Mouse (Mus musculus) neutrophil, adult 5-6 weeks (primary cell): ENCODE data around the gene Cwc22. TPM values are rescaled to one million over a fixed set of nuclear protein-coding genes. Genes with fewer than 3 reads are reported as not detected.

Experiments used
- ATAC-seq: fragments of 151-379, 151-347 bp; 2 replicates; pipeline ENCODE4 v1.8.0; 2017; ENCODE audit warnings: mild to moderate bottlenecking, moderate TSS enrichment; ENCODE audit not compliant: insufficient number of reproducible peaks, poor library complexity, low FRiP score, severe bottlenecking; ENCODE audit errors: extremely low read depth
- total RNA-seq: library from RNA; stranded (forward); fragments of 200-1000 nt; gene quantifications from 2 replicates; pipeline ENCODE4 v1.2.3, GENCODE M21; 2017

The Cwc22 gene
- total RNA-seq, 1 experiment from 2014 or later = 106 TPM

DNA sequence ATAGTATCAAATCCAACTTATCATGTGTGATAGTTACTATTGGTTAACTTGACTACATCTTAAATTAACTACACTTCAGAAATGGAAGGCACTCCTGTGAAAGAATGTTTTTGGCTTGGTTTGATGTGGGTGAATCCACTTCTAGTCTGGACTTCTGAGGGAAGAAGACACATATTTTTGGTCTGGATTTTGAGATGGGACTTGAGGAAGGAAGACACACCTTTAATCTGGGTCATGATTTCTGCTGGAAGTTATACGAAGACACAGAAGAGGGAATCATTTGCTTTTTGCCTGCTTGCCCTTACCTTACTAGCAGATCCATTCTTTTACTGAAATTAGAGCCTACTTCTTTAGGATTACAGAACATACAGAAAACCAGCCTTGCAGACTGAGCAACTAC, 25.7 kb upstream of the Cwc22 start:
- no peak for ATAC-seq

DNA sequence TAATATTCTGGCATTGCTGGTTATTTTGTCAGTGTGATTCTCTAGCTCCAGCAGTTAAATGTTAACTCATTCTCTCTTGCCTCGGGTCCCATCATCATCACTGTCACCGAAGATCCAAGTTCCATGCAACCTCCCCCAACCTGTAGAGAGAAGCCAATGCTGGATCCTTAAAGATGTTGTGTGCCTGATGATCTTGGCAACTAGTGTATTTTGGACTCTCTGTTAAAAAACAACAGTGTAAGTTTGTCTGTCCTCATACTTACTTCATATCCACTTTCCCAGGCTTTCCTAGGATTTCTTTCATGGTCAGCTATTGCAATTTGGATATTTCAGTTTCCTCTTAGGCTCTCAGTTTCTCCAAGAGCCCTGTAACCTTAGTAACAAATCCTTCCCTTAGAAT, 25.2 kb upstream of the Cwc22 start:
- ATAC-seq = no peak

DNA sequence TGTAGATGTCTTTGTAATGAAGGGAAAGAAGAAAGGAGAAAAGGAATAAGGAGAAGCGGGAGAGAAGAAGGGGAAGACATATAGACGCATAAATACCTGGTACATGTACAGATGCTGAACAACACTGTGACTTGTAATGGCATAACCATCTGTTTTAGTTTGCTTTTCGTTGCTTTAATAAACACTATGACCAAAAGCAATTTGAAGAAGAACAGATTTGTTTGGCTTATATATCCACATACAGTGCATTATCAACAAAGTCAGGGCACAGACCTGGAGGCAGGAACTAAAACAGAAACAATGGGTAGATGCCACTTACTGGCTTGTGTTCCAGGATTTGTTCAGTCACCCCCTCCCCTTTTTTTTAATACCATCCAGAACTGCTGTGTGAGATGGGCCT, 24.4 kb upstream of the Cwc22 start:
- ATAC-seq = no peak

DNA sequence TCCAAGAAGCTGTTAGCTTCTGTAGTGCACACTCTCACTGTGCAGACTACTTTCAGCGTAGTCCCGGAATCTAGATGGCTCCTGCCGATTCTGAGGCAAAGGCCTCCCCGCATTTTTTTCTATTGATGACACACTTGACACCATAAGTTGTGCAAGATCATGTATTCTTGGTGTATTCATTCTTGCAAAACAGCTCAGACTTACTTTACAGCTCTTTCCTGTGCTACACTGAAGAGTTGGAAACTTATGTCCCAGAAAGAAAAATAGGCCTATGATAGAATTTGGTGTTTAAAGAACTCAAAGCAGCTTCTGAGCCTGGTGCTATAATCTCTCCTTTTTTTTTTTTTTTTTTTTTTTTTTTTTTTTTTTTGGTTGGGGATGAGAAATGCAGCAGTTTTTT, 23.8 kb upstream of the Cwc22 start:
- no peak for ATAC-seq

DNA sequence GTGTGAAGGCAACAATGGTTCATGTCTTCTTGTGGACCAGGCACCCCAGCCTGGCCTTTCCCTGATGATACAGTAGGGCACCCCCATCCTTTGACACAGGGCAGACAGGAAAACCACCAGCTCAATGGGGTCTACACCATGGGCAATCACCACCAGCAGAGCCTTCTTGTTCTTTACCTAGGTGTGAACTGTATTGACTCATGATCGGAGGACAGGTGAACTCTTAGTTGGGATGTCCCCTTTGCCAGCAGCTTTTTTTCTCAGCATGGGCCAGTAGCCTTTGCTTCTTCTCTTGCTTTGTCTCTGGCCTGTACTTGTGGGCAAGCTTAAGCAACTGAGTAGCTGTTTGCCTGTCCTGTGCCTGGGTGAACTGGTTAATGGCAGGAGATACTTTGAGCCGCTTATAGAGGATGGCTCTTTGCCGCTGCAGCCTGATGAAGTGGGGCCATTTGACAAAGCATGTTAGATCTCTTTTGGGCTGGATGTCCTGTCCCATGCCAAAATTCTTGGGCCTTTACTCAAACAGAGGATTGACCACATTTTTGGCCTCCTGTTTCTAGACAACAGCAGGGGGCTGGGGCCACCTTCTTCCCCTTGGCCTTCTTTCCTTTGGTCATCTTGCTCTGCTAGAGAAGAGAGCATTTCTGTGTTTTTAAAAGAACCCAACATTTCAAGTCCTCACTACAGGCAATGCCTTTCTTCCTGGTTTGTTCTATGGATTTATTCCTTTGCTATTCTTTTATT, 16.4 kb upstream of the Cwc22 start:
- no peak for ATAC-seq

DNA sequence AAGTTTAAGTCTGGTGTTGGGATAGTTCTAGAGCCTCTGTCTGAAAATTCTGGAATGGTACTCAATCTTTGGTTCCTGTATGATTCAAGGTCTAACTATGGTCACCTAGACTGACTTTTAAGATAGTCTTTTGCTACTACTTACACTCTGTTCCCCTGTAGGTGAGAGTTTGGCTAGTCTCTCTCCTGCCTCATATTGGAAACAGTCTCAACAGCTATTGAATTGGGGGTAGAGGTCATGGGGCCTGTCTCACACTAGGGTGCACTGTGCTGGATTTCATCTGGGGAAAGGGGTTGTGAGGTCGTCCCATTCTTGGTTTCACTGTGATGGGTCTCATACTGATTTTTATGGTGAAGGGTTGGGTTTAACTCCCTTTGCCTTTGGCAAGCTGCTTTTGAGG, 15.1 kb upstream of the Cwc22 start:
- no peak for ATAC-seq

DNA sequence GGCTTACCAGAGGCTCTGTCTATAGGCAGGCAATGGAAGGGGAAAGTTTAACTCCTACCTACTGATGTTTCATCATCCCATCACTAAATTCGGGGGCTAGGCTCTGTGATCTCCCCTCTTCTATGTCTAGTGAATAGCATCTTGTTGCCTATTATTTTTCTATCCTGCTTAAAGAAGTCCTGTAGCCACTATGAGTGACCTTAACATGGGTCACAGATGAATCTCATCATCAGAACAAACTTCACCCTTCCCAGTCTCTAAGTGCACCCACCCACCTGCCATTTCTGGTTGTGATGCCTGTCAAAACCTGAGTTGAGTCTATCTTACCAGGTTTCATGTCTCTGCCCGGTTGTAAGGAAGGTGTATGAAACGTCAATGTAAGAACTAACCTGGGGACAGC, 14.5 kb upstream of the Cwc22 start:
- ATAC-seq = no peak

DNA sequence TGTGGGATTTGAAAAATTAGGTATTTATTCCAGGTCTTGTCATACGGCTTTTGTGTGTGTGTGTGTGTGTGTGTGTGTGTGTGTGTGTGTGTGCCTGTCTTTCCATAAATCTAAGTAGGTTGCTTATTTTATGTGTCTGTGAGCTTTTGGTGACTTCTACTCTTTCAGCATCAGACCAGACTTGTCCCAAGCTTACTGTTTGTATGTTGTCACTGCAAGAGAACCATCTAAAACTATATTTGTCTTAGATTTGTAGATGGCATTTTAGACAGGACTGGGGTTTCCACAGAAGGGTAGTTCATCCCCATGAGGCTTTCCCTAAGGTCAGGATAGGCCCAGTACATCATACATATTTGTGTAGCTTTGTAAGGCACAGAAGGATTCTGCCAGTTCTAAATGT, 13.2 kb upstream of the Cwc22 start:
- no peak for ATAC-seq

DNA sequence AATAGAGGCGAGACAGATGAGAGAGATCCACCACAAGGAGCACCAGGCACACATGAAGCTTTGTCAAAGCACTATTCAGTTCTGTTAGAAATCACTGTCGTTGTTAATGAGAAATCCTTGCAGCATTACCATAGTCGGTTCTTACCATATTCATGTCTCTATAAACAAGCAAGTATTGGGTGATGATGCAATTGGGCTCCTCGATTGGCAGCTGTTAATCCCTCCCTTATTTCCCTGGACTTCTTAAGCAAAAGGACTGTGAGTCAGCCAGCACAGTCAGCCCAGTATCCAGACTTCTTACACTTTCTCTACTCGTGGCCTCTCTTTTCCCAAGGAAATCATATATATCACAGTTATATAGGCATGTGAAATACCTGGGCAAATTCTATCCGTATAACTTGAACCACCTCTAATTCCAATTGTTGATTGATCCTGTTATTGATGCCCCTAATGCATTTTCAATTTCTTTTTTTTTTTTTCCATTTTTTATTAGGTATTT, 5.3 kb upstream of the Cwc22 start:
- ATAC-seq = no peak

DNA sequence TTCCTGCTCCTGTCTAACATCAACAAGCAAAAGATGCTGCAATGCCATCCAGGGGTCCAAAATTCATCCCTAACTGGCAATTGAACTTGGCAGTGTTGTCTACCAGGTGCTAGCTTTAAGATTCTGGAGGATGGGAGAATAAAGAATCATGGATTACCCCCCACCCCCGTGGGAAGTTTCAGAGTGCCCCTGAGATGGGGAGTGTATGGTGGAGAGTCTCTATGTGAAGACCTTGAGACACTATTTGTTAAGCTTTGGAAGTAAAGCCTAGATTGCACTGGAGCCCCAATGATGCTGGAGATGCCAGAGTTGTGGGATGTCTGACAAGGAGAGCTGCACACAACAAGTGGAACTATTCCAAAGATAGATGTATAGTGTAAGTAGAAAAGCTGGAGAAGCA, 3.9 kb upstream of the Cwc22 start:
- ATAC-seq = no peak

DNA sequence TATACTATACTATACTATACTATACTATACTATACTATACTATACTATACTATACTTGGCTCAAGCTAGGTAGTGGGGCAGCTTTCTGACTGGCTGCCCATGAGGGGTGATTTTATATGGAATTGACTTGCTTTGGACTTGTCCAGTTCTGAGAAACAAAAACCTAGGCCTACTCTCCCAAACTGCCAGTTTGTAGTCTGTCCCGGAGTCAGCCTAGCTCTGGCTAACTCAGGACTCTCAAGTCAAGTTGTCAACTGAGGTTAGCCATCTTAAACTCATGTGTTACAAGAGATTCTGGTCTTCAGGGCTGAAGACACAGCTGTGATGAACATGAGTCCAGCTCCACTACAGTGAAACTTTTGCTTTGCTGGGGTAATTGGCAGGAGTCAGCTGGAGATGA, 3.3 kb upstream of the Cwc22 start:
- no peak for ATAC-seq

DNA sequence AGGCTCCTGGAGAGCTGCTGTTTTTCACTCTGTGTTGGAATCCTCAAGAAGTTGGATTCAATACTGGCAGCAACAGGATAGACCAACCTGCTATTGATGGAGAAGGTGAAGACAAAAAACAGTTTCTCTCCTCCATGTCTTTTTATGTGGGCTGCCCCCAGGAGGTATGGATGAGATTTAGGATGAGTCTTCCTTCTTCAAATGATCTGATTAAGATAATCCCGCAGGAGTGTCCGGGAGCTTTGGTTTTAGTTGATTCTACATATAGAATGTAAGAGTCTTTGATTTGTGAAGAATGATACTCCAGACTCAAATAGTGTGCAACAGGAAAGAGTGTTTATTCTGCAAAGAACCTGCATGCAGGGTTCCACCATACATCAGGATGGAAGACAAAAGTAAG, 2.7 kb upstream of the Cwc22 start:
- no peak for ATAC-seq

DNA sequence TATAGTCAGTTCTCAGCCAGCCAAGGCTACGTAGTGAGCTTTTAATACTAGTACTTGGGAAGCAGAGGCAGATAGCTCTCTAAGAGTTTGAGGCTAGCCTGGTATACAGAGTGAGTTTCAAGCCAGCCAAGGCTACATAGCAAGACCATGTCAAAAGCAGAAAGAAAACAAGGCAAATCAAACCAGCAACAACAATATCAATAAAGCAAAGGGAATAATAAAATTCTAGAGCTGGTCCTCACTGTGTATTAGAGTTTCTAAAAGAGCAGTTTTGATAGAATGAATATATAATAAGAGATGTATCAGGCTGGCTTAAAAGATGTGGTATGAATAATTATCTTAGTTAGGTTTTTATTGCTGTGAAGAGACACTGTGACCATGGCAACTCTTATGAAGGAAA, 2.0 kb upstream of the Cwc22 start:
- ATAC-seq = no peak

DNA sequence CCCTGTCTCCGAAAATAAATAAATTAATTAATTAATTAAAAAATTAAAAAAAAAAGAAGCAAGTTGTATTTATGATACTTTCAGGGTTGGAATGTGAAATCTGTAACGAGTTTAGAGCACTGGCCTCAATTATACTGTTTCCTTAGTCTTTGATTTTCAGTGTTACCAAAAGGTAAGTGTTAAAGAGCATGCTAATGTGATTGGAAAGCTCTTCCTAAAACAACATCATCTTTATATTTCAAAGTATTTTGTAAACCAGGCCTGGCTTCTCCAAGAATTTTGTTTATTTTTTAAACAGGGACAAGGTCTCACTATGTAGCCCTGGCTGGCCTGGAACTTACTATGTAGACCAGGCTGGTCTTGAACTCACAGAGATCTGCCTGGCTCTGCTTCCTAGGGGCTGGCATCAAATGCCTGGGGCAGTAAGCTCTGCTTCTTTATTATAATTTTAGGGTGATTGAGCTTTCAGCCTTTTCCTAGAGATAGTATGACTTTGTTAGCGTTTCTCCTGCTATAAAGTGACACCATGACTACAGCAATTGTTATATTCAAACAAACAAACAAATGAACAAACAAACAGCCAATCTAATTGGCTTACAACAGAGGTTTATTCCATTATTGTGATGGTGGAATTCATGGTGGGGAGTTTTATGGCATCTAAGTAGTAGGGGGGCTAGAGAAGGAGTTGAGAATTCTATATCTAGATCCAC, 1.1 kb upstream of the Cwc22 start:
- no peak for ATAC-seq

DNA sequence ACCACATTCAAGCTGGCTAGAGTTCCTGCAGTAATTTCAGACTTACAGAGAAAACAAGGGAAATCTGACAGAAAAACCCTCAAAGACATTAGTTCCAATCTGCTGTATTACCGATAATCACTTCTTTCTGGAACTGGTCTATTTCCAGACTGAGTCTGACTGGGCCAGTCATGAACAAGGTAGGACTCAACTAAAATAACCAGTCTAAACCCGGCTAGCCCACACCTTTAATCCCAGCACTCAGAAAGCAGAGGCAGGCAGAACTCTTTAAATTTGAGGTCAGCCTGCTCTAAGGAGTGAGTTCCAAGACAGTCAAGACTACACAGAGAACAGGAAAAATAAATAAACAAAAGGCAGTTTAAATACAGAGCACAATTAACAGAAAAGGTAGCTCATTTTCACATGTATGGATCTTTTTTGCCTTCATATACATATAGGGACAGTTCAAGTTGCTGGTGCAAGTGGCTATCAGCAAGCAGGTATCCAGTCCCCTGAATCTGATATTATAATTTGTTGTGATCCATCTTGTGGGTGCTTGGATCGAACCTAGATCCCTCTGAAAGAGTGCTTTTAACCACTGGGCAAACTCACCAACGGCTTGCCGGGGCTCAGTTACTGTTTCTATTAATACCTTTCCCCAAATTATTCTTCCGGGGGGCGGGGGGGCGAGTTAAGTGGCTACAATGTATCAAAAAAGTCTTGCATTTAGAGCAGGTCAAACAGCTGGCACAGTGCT, 1.1 kb downstream of the Cwc22 start:
- no peak for ATAC-seq

DNA sequence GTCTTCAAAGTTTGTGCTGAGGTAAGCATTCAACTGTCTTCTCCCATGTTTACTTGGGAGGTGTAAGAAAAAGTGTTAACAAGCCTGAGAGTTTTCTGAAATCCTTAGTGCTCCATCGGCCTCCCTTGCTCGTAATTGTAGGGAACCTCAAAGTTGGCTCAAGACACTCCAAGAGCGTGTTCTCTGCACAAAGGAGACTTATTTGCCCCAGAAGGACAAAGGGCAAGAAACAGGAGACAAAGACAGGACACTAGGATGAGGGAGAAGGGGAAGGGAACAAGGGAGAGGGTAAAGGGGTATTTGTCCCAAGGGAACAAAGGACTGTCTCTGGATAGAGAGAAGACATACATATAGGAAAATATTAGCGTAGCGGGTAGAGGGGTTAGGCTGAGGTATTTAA, 1.9 kb downstream of the Cwc22 start:
- ATAC-seq = no peak

DNA sequence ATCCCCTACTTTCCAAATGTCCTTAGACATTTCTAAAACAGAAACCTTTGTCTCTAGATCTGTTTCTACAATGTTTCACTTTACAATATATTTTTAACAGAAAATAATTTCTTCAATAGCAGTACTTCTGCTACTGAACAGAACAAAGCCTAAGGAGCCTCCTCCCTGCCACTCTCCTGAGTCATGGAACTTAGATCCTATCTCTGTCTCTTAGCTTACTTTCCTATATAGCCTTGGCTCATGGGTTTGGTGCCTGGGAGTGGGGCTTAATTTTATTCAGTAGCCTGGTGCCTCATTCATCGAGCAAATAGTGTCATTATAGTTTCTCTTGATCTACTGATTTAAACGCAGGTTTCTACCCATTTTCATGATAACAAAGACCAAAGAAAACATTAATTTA, 4.2 kb downstream of the Cwc22 start:
- no peak for ATAC-seq

DNA sequence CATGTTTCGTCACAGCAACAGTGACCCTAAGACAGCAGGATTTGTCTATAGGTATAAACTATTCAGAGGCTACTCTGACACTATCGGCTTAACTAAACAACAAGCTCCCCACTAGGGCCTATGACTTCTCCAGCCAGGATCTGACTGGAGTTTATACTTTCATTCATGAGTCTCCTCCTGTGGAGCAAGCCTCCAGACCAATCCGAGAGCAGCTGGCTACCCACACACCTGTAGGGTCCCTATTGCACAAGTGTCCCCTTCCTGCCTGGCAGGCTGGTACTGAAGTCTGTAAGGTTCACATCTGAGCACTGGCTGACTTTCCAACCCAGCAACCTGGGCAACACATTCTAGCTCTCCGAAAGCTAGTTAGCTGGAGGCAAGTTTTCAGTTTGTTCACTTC, 7.9 kb downstream of the Cwc22 start:
- ATAC-seq = no peak

DNA sequence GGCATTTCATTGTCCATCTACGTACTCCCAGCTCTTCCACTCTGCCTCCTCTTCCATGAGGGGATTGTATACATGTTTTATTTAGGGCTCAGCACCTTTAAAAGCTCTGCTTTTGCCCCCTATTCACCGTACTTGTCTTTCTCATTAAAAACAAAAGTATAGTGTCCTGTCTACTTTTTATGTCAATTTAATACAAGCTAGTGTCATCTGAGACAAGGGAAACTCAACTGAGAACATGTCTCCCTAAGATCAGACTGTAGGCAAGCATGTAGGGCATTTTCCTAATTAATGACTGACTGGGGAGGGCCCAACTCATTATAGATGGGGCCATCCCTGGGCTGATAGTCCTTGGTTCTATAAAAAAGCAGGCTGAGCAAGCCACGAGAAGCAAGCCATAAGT, 8.4 kb downstream of the Cwc22 start:
- no peak for ATAC-seq

DNA sequence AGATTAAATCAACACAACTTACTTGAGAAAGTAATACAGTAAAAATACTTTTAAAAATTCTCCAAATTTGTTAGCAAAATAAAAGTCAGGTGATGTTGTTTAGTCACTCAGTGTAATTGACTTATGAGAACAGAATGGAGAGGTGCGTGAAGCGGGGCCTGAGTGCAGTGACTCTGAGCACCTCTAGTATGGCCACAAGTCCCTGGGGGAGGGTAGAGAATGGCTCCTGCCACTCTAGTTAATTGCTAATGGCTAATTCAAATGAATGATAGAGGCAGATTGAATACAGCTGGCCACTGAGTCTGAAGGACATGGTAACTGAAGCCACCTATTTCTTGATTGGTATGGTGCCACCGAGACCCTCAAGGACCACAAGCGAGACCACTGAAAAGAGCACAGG, 12.0 kb downstream of the Cwc22 start:
- no peak for ATAC-seq
